Mouse (Mus musculus) lung, postnatal 0 days (tissue): Measurements from ENCODE around the gene Adprhl1.

ENCODE experiments used
- CTCF ChIP-seq: IDR thresholded peaks from 2 replicates; pipeline ENCODE4 v1.5.1; 2016; ENCODE audit warnings: antibody characterized with exemption, mild to moderate bottlenecking
- EP300 ChIP-seq: IDR thresholded peaks from 2 replicates; pipeline ENCODE4 v1.6.1; 2016; ENCODE audit warnings: antibody characterized with exemption, mild to moderate bottlenecking, control low read depth

GRCm38 (mm10) chr8:13190235-13190634 lies 63.7 kb downstream of the Adprhl1 start:
- TF ChIP-seq CTCF (no peak), EP300 (peak; percentile 62; the same call in 1 of the 2 replicates)
